Mouse (Mus musculus) CH12.LX (cell line): Measurements from ENCODE around the gene Midn. TPM values are rescaled to one million over a fixed set of nuclear protein-coding genes. Genes with fewer than 3 reads are reported as not detected.
A peak's percentile ranks its signal among the peaks of the same experiment; 100 is the strongest.

Source experiments
- DNase-seq: peaks from one replicate; pipeline ENCODE4 v3.0.0-alpha.2; 2013; ENCODE audit errors: extremely low read depth
- H3K27ac ChIP-seq: 2 replicates; pipeline ENCODE4 v1.5.1; 2012; ENCODE audit warnings: low read depth, mild to moderate bottlenecking, control low read depth, moderate library complexity; ENCODE audit not compliant: insufficient read depth
- H3K27me3 ChIP-seq: replicated peaks from 2 replicates; pipeline ENCODE3; 2012; ENCODE audit warnings: inconsistent platforms
- H3K36me3 ChIP-seq, 2 experiments: replicated peaks in 1 of 2; 2 replicates each; pipeline versions ENCODE3 to v1.6.1; 2012; ENCODE audit warnings: inconsistent platforms in 1 of 2, low read length in 1 of 2, mild to moderate bottlenecking in 1 of 2, mixed read lengths in 1 of 2, moderate library complexity in 1 of 2; ENCODE audit not compliant: control insufficient read depth in 1 of 2, insufficient read depth in 1 of 2
- H3K4me1 ChIP-seq, 2 experiments: 2 replicates each; pipeline ENCODE4 v1.6.1; 2012; ENCODE audit warnings: inconsistent platforms in 1 of 2, moderate library complexity in 1 of 2; ENCODE audit not compliant: insufficient read depth in 2 of 2, control insufficient read depth in 1 of 2
- H3K4me2 ChIP-seq: 2 replicates; pipeline ENCODE4 v1.6.1; 2012; ENCODE audit warnings: low read depth, mild to moderate bottlenecking, control low read depth; ENCODE audit not compliant: poor library complexity, insufficient read depth, severe bottlenecking
- H3K4me3 ChIP-seq, 3 experiments: fragments of 150-350 bp in 1 of 3; sonication (generic) in 1 of 3; replicated peaks in 1 of 3; 2 replicates each; pipeline versions ENCODE3 to v1.5.1; 2011 to 2012; ENCODE audit warnings: low read depth in 2 of 3, low read length in 2 of 3, mild to moderate bottlenecking in 2 of 3, moderate library complexity in 2 of 3, control low read depth in 1 of 3, improper control_type of control experiment in 1 of 3, inconsistent platforms in 1 of 3, mixed read lengths in 1 of 3; ENCODE audit not compliant: poor library complexity in 1 of 3
- H3K79me2 ChIP-seq: replicated peaks from 2 replicates; pipeline ENCODE4 v1.6.1; 2012; ENCODE audit warnings: mild to moderate bottlenecking, moderate library complexity; ENCODE audit not compliant: control insufficient read depth, poor library complexity, insufficient read depth, severe bottlenecking; ENCODE audit errors: extremely low read depth
- H3K9ac ChIP-seq: 2 replicates; pipeline ENCODE4 v1.6.1; 2012; ENCODE audit warnings: low read depth, mild to moderate bottlenecking, control low read depth, moderate library complexity; ENCODE audit not compliant: insufficient read depth
- H3K9me3 ChIP-seq: replicated peaks from 2 replicates; pipeline ENCODE3; 2012; ENCODE audit warnings: low read length, inconsistent platforms, mixed read lengths
- BHLHE40 ChIP-seq: IDR thresholded peaks from 2 replicates; pipeline ENCODE4 v1.6.1; 2011; ENCODE audit warnings: mild to moderate bottlenecking, low read depth, low read length, improper control_type of control experiment
- CHD2 ChIP-seq: IDR thresholded peaks from 2 replicates; pipeline ENCODE4 v1.6.1; 2011; ENCODE audit warnings: low read length, improper control_type of control experiment
- ELF1 ChIP-seq: IDR thresholded peaks from 2 replicates; pipeline ENCODE4 v1.6.1; 2014; ENCODE audit warnings: low read depth, mild to moderate bottlenecking, inconsistent platforms, low read length, improper control_type of control experiment
- GABPA ChIP-seq: IDR thresholded peaks from 2 replicates; pipeline ENCODE4 v1.6.1; 2012; ENCODE audit warnings: low read depth, low read length, improper control_type of control experiment, inconsistent platforms; ENCODE audit not compliant: insufficient replicate concordance
- IRF4 ChIP-seq: IDR thresholded peaks from 2 replicates; pipeline ENCODE4 v1.6.1; 2014; ENCODE audit warnings: low read depth, mild to moderate bottlenecking, inconsistent platforms, low read length, improper control_type of control experiment
- JUN ChIP-seq: IDR thresholded peaks from 2 replicates; pipeline ENCODE4 v1.6.1; 2011; ENCODE audit warnings: low read depth, mild to moderate bottlenecking, low read length, improper control_type of control experiment, moderate library complexity; ENCODE audit not compliant: insufficient read depth
- JUND ChIP-seq: conservative IDR thresholded peaks from 2 replicates; pipeline ENCODE4 v1.6.1; 2011; ENCODE audit warnings: low read depth, low read length, improper control_type of control experiment
- KAT2A ChIP-seq: IDR thresholded peaks from 2 replicates; pipeline ENCODE4 v1.6.1; 2012; ENCODE audit warnings: low read length, improper control_type of control experiment, inconsistent platforms; ENCODE audit not compliant: insufficient replicate concordance
- MAX ChIP-seq: IDR thresholded peaks from 2 replicates; pipeline ENCODE4 v1.6.1; 2011; ENCODE audit warnings: low read length, improper control_type of control experiment
- MEF2A ChIP-seq: IDR thresholded peaks from 2 replicates; pipeline ENCODE4 v1.6.1; 2014; ENCODE audit warnings: low read depth, mild to moderate bottlenecking, inconsistent platforms, low read length, improper control_type of control experiment, borderline replicate concordance
- MXI1 ChIP-seq: IDR thresholded peaks from 2 replicates; pipeline ENCODE4 v1.6.1; 2011; ENCODE audit warnings: mild to moderate bottlenecking, low read depth, low read length, improper control_type of control experiment
- MYC ChIP-seq: IDR thresholded peaks from 2 replicates; pipeline ENCODE4 v1.6.1; 2011; ENCODE audit warnings: low read depth, mild to moderate bottlenecking, improper control_type of control experiment, low read length
- NELFE ChIP-seq: IDR thresholded peaks from 2 replicates; pipeline ENCODE4 v1.6.1; 2011; ENCODE audit warnings: low read depth, low read length, improper control_type of control experiment
- PAX5 ChIP-seq: IDR thresholded peaks from 2 replicates; pipeline ENCODE4 v1.6.1; 2012; ENCODE audit warnings: low read length, inconsistent platforms, mixed read lengths
- POLR2A ChIP-seq: IDR thresholded peaks from 2 replicates; pipeline ENCODE4 v1.6.1; 2011; ENCODE audit warnings: low read depth, mild to moderate bottlenecking, improper control_type of control experiment, low read length
- RAD21 ChIP-seq: IDR thresholded peaks from 2 replicates; pipeline ENCODE4 v1.6.1; 2011; ENCODE audit warnings: low read depth, mild to moderate bottlenecking, low read length, improper control_type of control experiment, moderate library complexity
- SMC3 ChIP-seq: IDR thresholded peaks from 2 replicates; pipeline ENCODE4 v1.6.1; 2011; ENCODE audit warnings: low read depth, low read length, improper control_type of control experiment
- TBP ChIP-seq: conservative IDR thresholded peaks from 2 replicates; pipeline ENCODE4 v1.6.1; 2011; ENCODE audit warnings: low read depth, low read length, improper control_type of control experiment
- TCF12 ChIP-seq: IDR thresholded peaks from 2 replicates; pipeline ENCODE4 v1.6.1; 2014; ENCODE audit warnings: low read depth, mild to moderate bottlenecking, inconsistent platforms, low read length, improper control_type of control experiment
- USF1 ChIP-seq: IDR thresholded peaks from 2 replicates; pipeline ENCODE4 v1.6.1; 2014; ENCODE audit warnings: low read depth, mild to moderate bottlenecking, inconsistent platforms, low read length, improper control_type of control experiment
- USF2 ChIP-seq: conservative IDR thresholded peaks from 2 replicates; pipeline ENCODE4 v1.6.1; 2011; ENCODE audit warnings: low read depth, low read length, improper control_type of control experiment
- ZC3H11A ChIP-seq: IDR thresholded peaks from 2 replicates; pipeline ENCODE4 v1.6.1; 2012; ENCODE audit warnings: low read depth, mild to moderate bottlenecking, inconsistent platforms, low read length, improper control_type of control experiment
- ZNF384 ChIP-seq: IDR thresholded peaks from 2 replicates; pipeline ENCODE4 v1.6.1; 2012; ENCODE audit warnings: low read depth, low read length, improper control_type of control experiment, inconsistent platforms
- dilution Hi-C: fragments of 300-500 bp; cut with MboI; formaldehyde crosslinking; loops from 2 replicates; pipeline ENCODE4 v1.14.3; 2020; ENCODE audit warnings: low sequenced_read_pairs; ENCODE audit not compliant: extremely low pct_unique_long_range_greater_than_20kb, extremely low pct_ligation_motif_present
- in situ Hi-C: fragments of 300-500 bp; cut with MboI; formaldehyde crosslinking; loops from 3 replicates; pipeline ENCODE4 v1.14.3; 2019; ENCODE audit warnings: low sequenced_read_pairs, low pct_ligation_motif_present, low pct_unique_long_range_greater_than_20kb, mixed read lengths
- polyA plus RNA-seq: library from polyadenylated mRNA; unstranded; fragments of >175 nt; gene quantifications from 2 replicates; pipeline ENCODE4 v1.2.1, GENCODE M21; 2012; ENCODE audit warnings: low read depth; ENCODE audit not compliant: insufficient read length
- total RNA-seq, 2 experiments: library from RNA; depleted of rRNA; stranded (reverse); fragments of 300-350 nt in 1 of 2; fragments of >200 nt in 1 of 2; gene quantifications; 2 replicates each; pipeline ENCODE4 v1.2.3; 2012 to 2014

Midn gene
- total and polyA plus RNA-seq, 3 experiments = 4.7 to 33.2 (median 16.2) TPM

- DNase-seq = no peak
- no peaks in the 10 kb centered on the region for H3K27me3 ChIP-seq
- no peak overlapping the region for H3K4me3 ChIP-seq
- TF ChIP-seq PAX5 (no peak), BHLHE40 (no peak), MEF2A (no peak), GABPA (no peak), NELFE (no peak), USF2 (no peak), RAD21 (no peak), JUN (no peak), USF1 (no peak), ELF1 (no peak), TBP (no peak), KAT2A (no peak), POLR2A (no peak), SMC3 (no peak), MYC (no peak), MXI1 (no peak), IRF4 (no peak), TCF12 (no peak), CHD2 (no peak)
- H3K27ac ChIP-seq = no peak overlapping the region
- H3K9me3 ChIP-seq = no peaks in the 10 kb centered on the region
- H3K9ac ChIP-seq = no peak overlapping the region
- no peak overlapping the region for H3K4me2 ChIP-seq
- peaks cover 35 to 80% of the 10 kb centered on the region in 2 experiments for H3K4me1 ChIP-seq
- in situ Hi-C loops = no loop called here
- H3K36me3 ChIP-seq = no peaks in the 10 kb centered on the region
- dilution Hi-C loops = no loop called here
- no peaks in the 10 kb centered on the region for H3K79me2 ChIP-seq
Measured at GRCm38 (mm10) chr10:80162716-80163299, 14.7 kb downstream of the Midn start.

- peaks cover 3% of the 10 kb centered on the region for H3K79me2 ChIP-seq
- no peak overlapping the region for H3K9ac ChIP-seq
- H3K27ac ChIP-seq = no peak overlapping the region
- H3K4me2 ChIP-seq = no peak overlapping the region
- H3K4me1 ChIP-seq = peaks cover 34 to 76% of the 10 kb centered on the region in 2 experiments
- H3K9me3 ChIP-seq = no peaks in the 10 kb centered on the region
- dilution Hi-C loops = no loop called here
- no peaks in the 10 kb centered on the region for H3K36me3 ChIP-seq
- no peaks in the 10 kb centered on the region for H3K27me3 ChIP-seq
- no peak for DNase-seq
- H3K4me3 ChIP-seq = no peak overlapping the region
- in situ Hi-C loops = no loop called here
- TF ChIP-seq MAX = no peak
- no peak for TF ChIP-seq JUND
- TF ChIP-seq ZC3H11A = no peak
- peak; percentile 20; the same call in 1 of the 2 replicates for TF ChIP-seq ZNF384
- TF ChIP-seq SMC3 = no peak
Measured at GRCm38 (mm10) chr10:80163721-80164120, 15.6 kb downstream of the Midn start.
